Mouse (Mus musculus): Measurements from ENCODE around the gene Vamp1.

DNA sequence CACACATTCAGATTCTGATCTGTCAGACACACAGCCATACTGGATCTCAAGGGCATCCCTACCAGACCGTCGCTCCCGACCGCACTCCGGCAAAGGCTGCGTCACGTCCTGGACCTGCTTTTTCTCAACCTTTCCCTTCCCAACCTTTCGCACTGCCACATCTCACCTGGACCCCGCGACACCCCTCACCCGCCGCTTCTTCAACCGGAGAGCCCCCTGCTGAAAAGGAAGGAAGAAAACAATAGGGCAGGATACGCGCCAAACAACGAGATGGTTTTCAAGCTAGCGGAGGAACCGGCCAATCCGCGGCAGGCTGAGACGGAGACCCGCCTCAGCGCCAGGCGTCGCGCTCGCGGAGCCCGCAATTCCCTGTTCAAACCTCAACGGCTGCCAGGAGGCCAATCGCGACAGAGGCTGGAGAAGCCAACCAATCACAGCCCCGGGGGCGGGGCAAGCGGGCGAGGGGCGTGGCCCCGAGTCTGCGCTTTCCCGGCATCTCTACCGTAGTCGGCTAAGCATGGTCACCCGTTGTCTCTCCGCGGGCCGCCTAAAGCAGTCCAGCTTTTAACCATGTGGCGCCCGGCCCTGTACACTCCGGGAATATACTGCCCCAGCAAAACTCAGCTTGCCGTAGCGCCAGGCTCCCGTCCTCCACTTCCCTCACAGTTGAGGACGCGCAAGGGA is 23.9 kb upstream of the Vamp1 start, which contains the start of the genes Ncapd2 and Mrpl51:
- TF ChIP-seq EP300 (optimal IDR thresholded peaks at IDR 0.05), result no peak
- peak; percentile 57 for TF ChIP-seq CTCF (IDR thresholded peaks at IDR 0.05; ENCODE audit: low read depth)
